Mouse (Mus musculus) hindbrain, embryonic 14.5 days (tissue): ENCODE measurements around the gene Gins3. TPM values are rescaled to one million over a fixed set of nuclear protein-coding genes. Genes with fewer than 3 reads are reported as not detected.
A peak's percentile ranks its signal among the peaks of the same experiment; 100 is the strongest.

Experiments used
- ATAC-seq: fragments of 200-750 bp; cut with Nextera tagmentation; 2 replicates; pipeline ENCODE4 v1.8.0; 2017; ENCODE audit warnings: moderate number of reproducible peaks, mild to moderate bottlenecking, moderate TSS enrichment, moderate library complexity; ENCODE audit not compliant: low FRiP score
- DNase-seq: peaks from one replicate; pipeline ENCODE4 v3.0.0-alpha.2; 2015; ENCODE audit warnings: low spot score
- H3K27ac ChIP-seq: fragments of 300-500 bp; sonication (generic); 2 replicates; pipeline ENCODE4 v1.5.1; 2014; ENCODE audit warnings: mild to moderate bottlenecking, moderate library complexity
- H3K27me3 ChIP-seq: fragments of 300-500 bp; sonication (generic); 2 replicates; pipeline ENCODE4 v1.6.1; 2014; ENCODE audit warnings: mild to moderate bottlenecking, low read length, mixed read lengths; ENCODE audit not compliant: control insufficient read depth, insufficient read depth
- H3K36me3 ChIP-seq: fragments of 300-500 bp; sonication (generic); replicated peaks from 2 replicates; pipeline ENCODE4 v1.6.1; 2014; ENCODE audit not compliant: control insufficient read depth, insufficient read depth
- H3K4me1 ChIP-seq: fragments of 300-500 bp; sonication (generic); replicated peaks from 2 replicates; pipeline ENCODE4 v1.6.1; 2014; ENCODE audit warnings: antibody characterized with exemption, low read length, mixed read lengths; ENCODE audit not compliant: control insufficient read depth, insufficient read depth
- H3K4me2 ChIP-seq: fragments of 300-500 bp; sonication (generic); replicated peaks from 2 replicates; pipeline ENCODE4 v1.6.1; 2014; ENCODE audit warnings: mild to moderate bottlenecking, moderate library complexity
- H3K4me3 ChIP-seq: fragments of 300-500 bp; sonication (generic); replicated peaks from 2 replicates; pipeline ENCODE4 v1.5.1; 2014; ENCODE audit warnings: mild to moderate bottlenecking, low read length
- H3K9ac ChIP-seq: fragments of 300-500 bp; sonication (generic); 2 replicates; pipeline ENCODE4 v1.6.1; 2014
- H3K9me3 ChIP-seq: fragments of 300-500 bp; sonication (generic); 2 replicates; pipeline ENCODE4 v1.6.1; 2016; ENCODE audit warnings: low read length; ENCODE audit not compliant: control insufficient read depth
- WGBS: fragments of 180-500 bp; shearing (Covaris S2); extraction: QIAGEN DNeasy Blood & Tissue Kit; methylation state at CpG from one replicate; pipeline ENCODE4 v1.1.7; 2014; 5-methylcytosine and 5-hydroxymethylcytosine counted together
- polyA plus RNA-seq: library from polyadenylated mRNA; unstranded; fragments of >200 nt; fragmentation: Nextera tagmentation; extraction: Ambion mirVana; gene quantifications from 2 replicates; pipeline ENCODE4 v1.2.1, GENCODE M21; 2014

The Gins3 gene
- polyA plus RNA-seq: 7.8 and 7.9 TPM in 2 replicates

GRCm38 (mm10) chr8:95633262-95634062 is at the start of gene Gins3:
Gins3 (plus strand) TSS chr8:95633453.
- H3K27me3 ChIP-seq: no peaks in the 10 kb centered on the region
- H3K9ac ChIP-seq: peak within 1 kb of the TSS; percentile 56
- peaks cover 5% of the 10 kb centered on the region; the same call in 1 of the 2 replicates for H3K4me1 ChIP-seq
- DNase-seq (peak; percentile 93), ATAC-seq (peak; percentile 94)
- WGBS: under 1% methylated on average over 52 of the region's 52 CpGs
- H3K9me3 ChIP-seq: no peaks in the 10 kb centered on the region
- H3K36me3 ChIP-seq: no peaks in the 10 kb centered on the region
- H3K4me2 ChIP-seq: peak within 1 kb of the TSS; percentile 71
- H3K4me3 ChIP-seq: peak within 1 kb of the TSS; percentile 69
- H3K27ac ChIP-seq: no peak within 1 kb of the TSS

DNA sequence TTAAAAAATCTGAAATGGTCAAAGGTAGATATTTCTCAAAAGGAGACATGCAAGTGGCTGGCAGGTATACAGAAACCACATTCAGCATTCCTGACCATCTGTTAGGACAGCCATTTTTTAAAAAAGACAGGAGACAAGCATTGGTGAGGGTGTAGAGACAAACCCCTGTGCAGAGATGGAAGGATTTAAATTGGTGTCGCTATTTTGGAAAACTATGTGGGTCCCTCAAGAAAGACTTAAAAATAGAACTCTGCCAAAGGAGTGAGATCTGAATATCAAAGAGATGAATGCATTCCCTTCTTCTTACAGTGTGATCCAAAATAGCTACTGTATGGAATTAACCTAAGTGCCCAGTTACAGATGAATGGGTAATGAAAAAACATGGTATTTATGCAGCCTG is 45.9 kb upstream of the Gins3 start:
- no peak overlapping the region for H3K27ac ChIP-seq
- ATAC-seq: no peak
- WGBS: 91% methylated on average over 1 of the region's 1 CpGs
- no peak overlapping the region for H3K4me2 ChIP-seq
- H3K9ac ChIP-seq: no peak overlapping the region
- H3K4me3 ChIP-seq: no peak overlapping the region
- no peaks in the 10 kb centered on the region for H3K9me3 ChIP-seq
- H3K4me1 ChIP-seq: no peaks in the 10 kb centered on the region
- H3K27me3 ChIP-seq: no peaks in the 10 kb centered on the region
- DNase-seq: no peak
- H3K36me3 ChIP-seq: no peaks in the 10 kb centered on the region

DNA sequence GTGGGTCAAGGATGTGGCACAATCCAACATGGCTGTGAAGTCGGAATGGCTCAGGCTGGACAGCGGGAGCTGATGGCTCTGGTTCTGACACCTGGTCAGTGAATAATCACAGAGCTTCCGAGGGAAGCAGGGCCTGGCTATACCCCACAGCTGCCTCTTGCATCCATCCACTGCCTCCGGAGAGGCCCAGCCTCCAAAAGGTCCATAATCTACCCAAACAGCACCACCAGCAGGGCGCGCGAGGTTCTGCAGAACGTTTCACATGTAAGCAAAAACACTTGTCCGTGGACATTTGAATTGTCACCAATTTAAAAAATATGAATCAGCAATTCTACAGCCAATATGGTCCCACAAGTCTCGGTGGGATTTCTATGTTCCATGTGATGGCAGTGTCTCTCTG is 44.0 kb upstream of the Gins3 start:
- H3K4me1 ChIP-seq: no peaks in the 10 kb centered on the region
- H3K9ac ChIP-seq: no peak overlapping the region
- no peaks in the 10 kb centered on the region for H3K36me3 ChIP-seq
- H3K9me3 ChIP-seq: no peaks in the 10 kb centered on the region
- H3K27me3 ChIP-seq: no peaks in the 10 kb centered on the region
- no peak overlapping the region for H3K4me2 ChIP-seq
- ATAC-seq (no peak), DNase-seq (no peak)
- no peak overlapping the region for H3K4me3 ChIP-seq
- no peak overlapping the region for H3K27ac ChIP-seq
- 71% methylated on average over 10 of the region's 10 CpGs for WGBS

DNA sequence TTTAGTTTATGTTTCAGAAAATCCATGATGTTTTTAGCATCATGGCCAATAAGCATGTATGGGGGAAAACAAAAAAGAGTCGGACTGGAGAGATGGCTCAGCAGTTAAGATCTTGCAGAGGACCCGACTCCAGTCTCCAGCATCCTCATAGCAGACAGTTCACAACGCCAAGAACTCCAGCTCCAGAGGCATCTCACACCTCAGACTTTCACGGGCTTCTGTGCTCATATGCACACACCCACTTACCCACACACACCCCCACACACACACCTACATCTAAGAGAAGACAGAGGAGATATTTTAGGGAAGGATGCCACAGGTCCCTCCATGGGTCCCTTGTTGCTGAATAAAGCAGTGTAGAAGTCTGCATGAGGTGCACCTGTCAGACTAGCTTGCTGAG is 42.7 kb upstream of the Gins3 start:
- H3K27ac ChIP-seq: no peak overlapping the region
- H3K4me2 ChIP-seq: no peak overlapping the region
- H3K9ac ChIP-seq: no peak overlapping the region
- no peak overlapping the region for H3K4me3 ChIP-seq
- ATAC-seq (no peak), DNase-seq (no peak)
- no peaks in the 10 kb centered on the region for H3K9me3 ChIP-seq
- H3K27me3 ChIP-seq: no peaks in the 10 kb centered on the region
- no peaks in the 10 kb centered on the region for H3K36me3 ChIP-seq
- 90% methylated on average over 4 of the region's 4 CpGs for WGBS
- H3K4me1 ChIP-seq: no peaks in the 10 kb centered on the region

GRCm38 (mm10) chr8:95592131-95592780 is 41.0 kb upstream of the Gins3 start:
- H3K4me1 ChIP-seq: no peaks in the 10 kb centered on the region
- ATAC-seq (no peak), DNase-seq (no peak)
- H3K36me3 ChIP-seq: no peaks in the 10 kb centered on the region
- no peaks in the 10 kb centered on the region for H3K27me3 ChIP-seq
- no peak overlapping the region for H3K9ac ChIP-seq
- 87% methylated on average over 12 of the region's 12 CpGs for WGBS
- no peak overlapping the region for H3K4me2 ChIP-seq
- H3K9me3 ChIP-seq: no peaks in the 10 kb centered on the region
- no peak overlapping the region for H3K4me3 ChIP-seq
- H3K27ac ChIP-seq: no peak overlapping the region

GRCm38 (mm10) chr8:95593439-95594393 is 39.5 kb upstream of the Gins3 start:
- no peak overlapping the region for H3K27ac ChIP-seq
- 87% methylated on average over 7 of the region's 7 CpGs for WGBS
- H3K36me3 ChIP-seq: no peaks in the 10 kb centered on the region
- no peak overlapping the region for H3K4me2 ChIP-seq
- no peaks in the 10 kb centered on the region for H3K27me3 ChIP-seq
- DNase-seq: no peak
- no peak overlapping the region for H3K9ac ChIP-seq
- H3K4me3 ChIP-seq: no peak overlapping the region
- no peaks in the 10 kb centered on the region for H3K9me3 ChIP-seq
- no peaks in the 10 kb centered on the region for H3K4me1 ChIP-seq
- no peak for ATAC-seq

DNA sequence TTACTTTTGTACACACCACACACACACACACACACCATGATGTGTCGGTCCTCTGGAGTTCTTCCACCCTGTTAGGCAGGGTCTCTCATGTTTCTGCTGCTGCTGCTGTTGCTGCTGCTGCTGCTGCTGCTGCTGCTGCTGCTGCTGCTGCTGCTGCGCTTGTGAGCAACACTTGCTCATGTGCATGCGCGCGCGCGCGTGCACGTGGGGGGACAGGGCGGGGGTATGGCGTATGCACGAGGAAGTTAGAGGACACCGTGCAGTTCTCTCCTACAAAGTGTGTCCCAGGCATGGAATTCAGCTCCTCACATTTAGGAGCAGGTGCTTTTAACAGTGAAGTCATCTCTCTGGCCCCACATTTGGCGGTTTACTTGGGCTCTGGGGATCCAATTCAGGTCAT is 38.1 kb upstream of the Gins3 start:
- ATAC-seq: no peak
- no peaks in the 10 kb centered on the region for H3K36me3 ChIP-seq
- no peak overlapping the region for H3K9ac ChIP-seq
- H3K27me3 ChIP-seq: no peaks in the 10 kb centered on the region
- no peak for DNase-seq
- no peaks in the 10 kb centered on the region for H3K4me1 ChIP-seq
- no peaks in the 10 kb centered on the region for H3K9me3 ChIP-seq
- H3K4me3 ChIP-seq: no peak overlapping the region
- 88% methylated on average over 14 of the region's 14 CpGs for WGBS
- no peak overlapping the region for H3K27ac ChIP-seq
- no peak overlapping the region for H3K4me2 ChIP-seq

DNA sequence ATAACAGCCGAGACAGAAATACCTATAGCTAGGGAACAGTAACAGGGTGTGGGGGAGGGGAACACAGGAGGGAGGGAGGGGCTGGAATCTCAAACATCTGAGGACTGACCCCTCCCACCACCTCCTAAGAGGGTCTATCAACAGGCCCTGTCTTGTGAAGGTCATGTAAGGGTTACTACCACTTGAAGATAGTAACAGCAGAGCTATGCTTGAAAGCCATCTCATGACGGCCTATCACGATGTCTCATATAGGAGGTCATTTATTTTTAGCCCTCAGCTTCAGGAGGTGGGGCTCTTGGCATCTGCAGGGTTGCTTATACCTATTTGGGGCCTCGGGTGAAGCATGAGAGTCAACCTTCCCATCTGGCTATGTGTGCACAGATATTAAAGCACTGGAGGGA is 36.4 kb upstream of the Gins3 start:
- H3K4me3 ChIP-seq: no peak overlapping the region
- H3K36me3 ChIP-seq: no peaks in the 10 kb centered on the region
- no peak overlapping the region for H3K9ac ChIP-seq
- DNase-seq: no peak
- H3K27me3 ChIP-seq: no peaks in the 10 kb centered on the region
- H3K9me3 ChIP-seq: no peaks in the 10 kb centered on the region
- WGBS: 69% methylated on average over 4 of the region's 4 CpGs
- no peak overlapping the region for H3K4me2 ChIP-seq
- H3K27ac ChIP-seq: no peak overlapping the region
- no peak for ATAC-seq
- H3K4me1 ChIP-seq: no peaks in the 10 kb centered on the region

- ATAC-seq (peak; percentile 66; the same call in 1 of the 2 replicates), DNase-seq (peak; percentile 90)
- WGBS: 14% methylated on average over 11 of the region's 11 CpGs
- H3K27ac ChIP-seq: no peak overlapping the region
- no peaks in the 10 kb centered on the region for H3K27me3 ChIP-seq
- H3K4me3 ChIP-seq: no peak overlapping the region
- H3K4me2 ChIP-seq: peak overlapping the region; percentile 24; the same call in 1 of the 2 replicates
- no peak overlapping the region for H3K9ac ChIP-seq
- no peaks in the 10 kb centered on the region for H3K36me3 ChIP-seq
- H3K4me1 ChIP-seq: no peaks in the 10 kb centered on the region
- H3K9me3 ChIP-seq: no peaks in the 10 kb centered on the region
Observed at GRCm38 (mm10) chr8:95599861-95600260, 33.4 kb upstream of the Gins3 start.
